ENCODE assay signal across 10 mouse cellular contexts in genomic region chr3:87947811-87948199, GRCm38 (mm10). TPM values are rescaled to one million over a fixed set of nuclear protein-coding genes. Genes with fewer than 3 reads are reported as not detected.
DNase-seq lines count a peak whose midpoint lies in the region; ATAC-seq and TF ChIP-seq lines count a peak whose summit lies in the region.
"Had no signal": no experiment of that assay in that cellular context is flagged by ENCODE, and none has a peak within 500 bp of the region (broad histone marks: within the 10 kb centered on the region; RNA-seq: fewer than 3 reads in every experiment).

No protein-coding gene starts in this region.

- H3K9ac ChIP-seq in forebrain, embryonic 12.5 days: peak overlapping the region; percentile 59
- H3K9ac ChIP-seq in liver, embryonic 12.5 days: no peak overlapping the region
- no peak overlapping the region; the same call in 1 of the 2 replicates for H3K9ac ChIP-seq in stomach, embryonic 14.5 days (replicated peaks; ENCODE audit: low read depth, low read length)

- H3K27ac ChIP-seq in left cerebral cortex, adult 2 months: no peak overlapping the region
- peak overlapping the region; percentile 47; the same call in 1 of the 2 replicates for H3K27ac ChIP-seq in forebrain, embryonic 12.5 days
- no peak overlapping the region for H3K27ac ChIP-seq in liver, embryonic 12.5 days
- H3K27ac ChIP-seq in stomach, embryonic 14.5 days (ENCODE audit: low read length): no peak overlapping the region

- no peaks in the 10 kb centered on the region for H3K9me3 ChIP-seq in forebrain, embryonic 12.5 days
- H3K9me3 ChIP-seq in liver, embryonic 12.5 days (replicated peaks): no peaks in the 10 kb centered on the region
- H3K9me3 ChIP-seq in stomach, embryonic 14.5 days (ENCODE audit: control insufficient read depth, low read depth, low read length): no peaks in the 10 kb centered on the region

- intact Hi-C loops in left cerebral cortex, adult 2 months (cut with DNase I): no loop called here

- H3K4me1 ChIP-seq in forebrain, embryonic 12.5 days: peaks cover 85% of the 10 kb centered on the region
- peaks cover 37% of the 10 kb centered on the region for H3K4me1 ChIP-seq in liver, embryonic 12.5 days
- H3K4me1 ChIP-seq in stomach, embryonic 14.5 days (ENCODE audit: control insufficient read depth, insufficient read depth, low read length): peaks cover 47% of the 10 kb centered on the region

- H3K4me2 ChIP-seq in forebrain, embryonic 12.5 days: peak overlapping the region; percentile 72
- H3K4me2 ChIP-seq in liver, embryonic 12.5 days: peak overlapping the region; percentile 54
- peak overlapping the region; percentile 68 for H3K4me2 ChIP-seq in stomach, embryonic 14.5 days (replicated peaks; ENCODE audit: low read depth, low read length)

- no peaks in the 10 kb centered on the region; the same call in 1 of the 2 replicates for H3K36me3 ChIP-seq in forebrain, embryonic 12.5 days (replicated peaks)
- H3K36me3 ChIP-seq in liver, embryonic 12.5 days: no peaks in the 10 kb centered on the region
- peaks cover 3% of the 10 kb centered on the region for H3K36me3 ChIP-seq in stomach, embryonic 14.5 days (ENCODE audit: control insufficient read depth, insufficient read depth, low read length)

- ATAC-seq in forebrain, embryonic 12.5 days (ENCODE audit: low FRiP score): 0 out of 2 replicates have a peak, but pooled peaks have one; percentile 9
- no peak for ATAC-seq in liver, embryonic 12.5 days
- no peak for ATAC-seq in stomach, embryonic 14.5 days (ENCODE audit: insufficient number of reproducible peaks, insufficient read depth, low FRiP score, low read depth)

- H3K27me3 ChIP-seq in forebrain, embryonic 12.5 days: 0 out of 2 replicates have a peak, but pooled peaks cover 4% of the 10 kb centered on the region
- H3K27me3 ChIP-seq in liver, embryonic 12.5 days (replicated peaks): peaks cover 86% of the 10 kb centered on the region
- H3K27me3 ChIP-seq in stomach, embryonic 14.5 days (ENCODE audit: control insufficient read depth, insufficient read depth, low read length): no peaks in the 10 kb centered on the region

- DNase-seq in left cerebral cortex, adult 2 months (ENCODE audit: extremely low spot score in 1 of 2, low spot score in 2 of 2): no peak
- DNase-seq in left cerebral cortex, adult 8-10 months (ENCODE audit: low spot score in 2 of 2): no peak
- DNase-seq in frontal cortex, adult 2 months (ENCODE audit: extremely low spot score in 1 of 2, low spot score in 1 of 2): no peak
- DNase-seq in cerebellum, adult 18-20 months: no peak
- no peak for DNase-seq in cerebellum, adult 9-11 months
- DNase-seq: thymus, postnatal 14 days had no signal

- TF ChIP-seq CTCF in left cerebral cortex, adult 2 months (IDR thresholded peaks at IDR 0.05): no peak

- H3K4me3 ChIP-seq in left cerebral cortex, adult 2 months: peak overlapping the region; percentile 31
- H3K4me3 ChIP-seq in forebrain, embryonic 12.5 days (replicated peaks): peak overlapping the region; percentile 42
- peak overlapping the region; percentile 31 for H3K4me3 ChIP-seq in liver, embryonic 12.5 days
- H3K4me3 ChIP-seq in stomach, embryonic 14.5 days (ENCODE audit: low read depth, low read length): peak overlapping the region; percentile 26
- H3K4me3 ChIP-seq: erythroblast, embryonic 14.5 days had no signal

- WGBS in forebrain, embryonic 12.5 days: 0% methylated on average over 17 of the region's 17 CpGs
- WGBS in liver, embryonic 12.5 days (ENCODE audit: insufficient replicate concordance): 3% methylated on average over 15 of the region's 17 CpGs
- WGBS in stomach, embryonic 14.5 days: 2% methylated on average over 17 of the region's 17 CpGs

RNA-seq across cellular contexts. Expression of gene Crabp2, which starts 0.7 kb away (rescaled TPM):
- total RNA-seq in left cerebral cortex, adult 2 months (2021): 1 to 10 TPM; 4.5 to 8.2 TPM
- total RNA-seq in left cerebral cortex, adult 8-10 months (2022): 1 to 10 TPM; 4.9 to 6.5 (median 5.9) TPM
- 246 TPM in 2 replicates for polyA plus RNA-seq in forebrain, embryonic 12.5 days (2016; fragmentation: Nextera tagmentation; extraction: Ambion mirVana)
- polyA plus RNA-seq in liver, embryonic 12.5 days (2016; fragmentation: Nextera tagmentation; extraction: Ambion mirVana): 3.9 and 6.5 TPM in 2 replicates
- polyA plus RNA-seq in stomach, embryonic 14.5 days (2014; fragmentation: Nextera tagmentation; extraction: Ambion mirVana): 30.7 and 44.1 TPM in 2 replicates
- polyA plus RNA-seq in frontal cortex, adult 2 months (2012; rRNA removed): 9.2 and 11.0 TPM in 2 replicates
- polyA plus RNA-seq: erythroblast, embryonic 14.5 days had no signal

RNA-seq across cellular contexts. Expression of gene Rrnad1, which starts 17.3 kb away (rescaled TPM):
- total RNA-seq in left cerebral cortex, adult 2 months (2021): 10 to 100 TPM; 22.9 to 24.7 TPM
- 10 to 100 TPM; 17.4 to 23.4 (median 20.6) TPM for total RNA-seq in left cerebral cortex, adult 8-10 months (2022)
- polyA plus RNA-seq in forebrain, embryonic 12.5 days (2016; fragmentation: Nextera tagmentation; extraction: Ambion mirVana): 20.5 and 23.7 TPM in 2 replicates
- polyA plus RNA-seq in liver, embryonic 12.5 days (2016; fragmentation: Nextera tagmentation; extraction: Ambion mirVana): 11.1 and 11.4 TPM in 2 replicates
- 17.9 and 20.0 TPM in 2 replicates for polyA plus RNA-seq in stomach, embryonic 14.5 days (2014; fragmentation: Nextera tagmentation; extraction: Ambion mirVana)
- 42.4 and 46.4 TPM in 2 replicates for polyA plus RNA-seq in frontal cortex, adult 2 months (2012; rRNA removed)

RNA-seq across cellular contexts. Expression of gene Isg20l2, which starts 17.7 kb away (rescaled TPM):
- 10 to 100 TPM; 15.1 to 15.6 TPM for total RNA-seq in left cerebral cortex, adult 2 months (2021)
- total RNA-seq in left cerebral cortex, adult 8-10 months (2022): 10 to 100 TPM; 13.8 to 14.5 (median 14.1) TPM
- 80.5 and 88.2 TPM in 2 replicates for polyA plus RNA-seq in forebrain, embryonic 12.5 days (2016; fragmentation: Nextera tagmentation; extraction: Ambion mirVana)
- polyA plus RNA-seq in liver, embryonic 12.5 days (2016; fragmentation: Nextera tagmentation; extraction: Ambion mirVana): 51.9 and 52.2 TPM in 2 replicates
- 31.9 and 35.4 TPM in 2 replicates for polyA plus RNA-seq in stomach, embryonic 14.5 days (2014; fragmentation: Nextera tagmentation; extraction: Ambion mirVana)
- polyA plus RNA-seq in frontal cortex, adult 2 months (2012; rRNA removed): 12.9 and 13.9 TPM in 2 replicates

RNA-seq across cellular contexts. Expression of gene Nes, which starts 23.1 kb away (rescaled TPM):
- total RNA-seq in left cerebral cortex, adult 2 months (2021): 1 to 10 TPM; 5.7 to 6.2 TPM
- total RNA-seq in left cerebral cortex, adult 8-10 months (2022): 1 to 10 TPM; 4.0 to 5.5 (median 5.2) TPM
- polyA plus RNA-seq in forebrain, embryonic 12.5 days (2016; fragmentation: Nextera tagmentation; extraction: Ambion mirVana): 148 and 162 TPM in 2 replicates
- polyA plus RNA-seq in liver, embryonic 12.5 days (2016; fragmentation: Nextera tagmentation; extraction: Ambion mirVana): 7.2 and 7.3 TPM in 2 replicates
- 10.5 and 10.6 TPM in 2 replicates for polyA plus RNA-seq in stomach, embryonic 14.5 days (2014; fragmentation: Nextera tagmentation; extraction: Ambion mirVana)
- polyA plus RNA-seq in frontal cortex, adult 2 months (2012; rRNA removed): 4.3 and 4.8 TPM in 2 replicates
- polyA plus RNA-seq: erythroblast, embryonic 14.5 days had no signal

RNA-seq across cellular contexts. Expression of gene Mrpl24, which starts 28.5 kb away (rescaled TPM):
- 10 to 100 TPM; 52.6 to 55.1 TPM for total RNA-seq in left cerebral cortex, adult 2 months (2021)
- total RNA-seq in left cerebral cortex, adult 8-10 months (2022): 10 to 100 TPM; 49.9 to 59.6 (median 50.5) TPM
- 75.8 and 86.1 TPM in 2 replicates for polyA plus RNA-seq in forebrain, embryonic 12.5 days (2016; fragmentation: Nextera tagmentation; extraction: Ambion mirVana)
- 57.0 and 57.3 TPM in 2 replicates for polyA plus RNA-seq in liver, embryonic 12.5 days (2016; fragmentation: Nextera tagmentation; extraction: Ambion mirVana)
- 73.5 and 75.5 TPM in 2 replicates for polyA plus RNA-seq in stomach, embryonic 14.5 days (2014; fragmentation: Nextera tagmentation; extraction: Ambion mirVana)
- polyA plus RNA-seq in frontal cortex, adult 2 months (2012; rRNA removed): 80.0 and 80.7 TPM in 2 replicates
